Mouse (Mus musculus) heart, embryonic 11.5 days (tissue): ENCODE measurements around the gene A730009L09Rik. TPM values are rescaled to one million over a fixed set of nuclear protein-coding genes. Genes with fewer than 3 reads are reported as not detected.

Source experiments
- ATAC-seq: fragments of 200-750 bp; cut with Nextera tagmentation; replicated peaks from 2 replicates; pipeline ENCODE4 v1.8.0; 2017; ENCODE audit warnings: moderate library complexity; ENCODE audit not compliant: insufficient number of reproducible peaks, low FRiP score, low TSS enrichment
- H3K27ac ChIP-seq: fragments of 300-500 bp; sonication (generic); 2 replicates; pipeline ENCODE4 v1.5.1; 2014; ENCODE audit warnings: mild to moderate bottlenecking, low read depth, low read length
- H3K27me3 ChIP-seq: fragments of 300-500 bp; sonication (generic); 2 replicates; pipeline ENCODE4 v1.6.1; 2014; ENCODE audit warnings: mild to moderate bottlenecking, low read length, mixed read lengths; ENCODE audit not compliant: control insufficient read depth, insufficient read depth
- H3K36me3 ChIP-seq: fragments of 300-500 bp; sonication (generic); 2 replicates; pipeline ENCODE4 v1.6.1; 2014; ENCODE audit warnings: mild to moderate bottlenecking, low read length, moderate library complexity, mixed read lengths; ENCODE audit not compliant: control insufficient read depth, insufficient read depth
- H3K4me1 ChIP-seq: fragments of 300-500 bp; sonication (generic); 2 replicates; pipeline ENCODE4 v1.6.1; 2014; ENCODE audit warnings: low read length; ENCODE audit not compliant: control insufficient read depth, insufficient read depth
- H3K4me2 ChIP-seq: fragments of 300-500 bp; sonication (generic); 2 replicates; pipeline ENCODE4 v1.6.1; 2014; ENCODE audit warnings: mild to moderate bottlenecking, moderate library complexity
- H3K4me3 ChIP-seq: fragments of 300-500 bp; sonication (generic); 2 replicates; pipeline ENCODE4 v1.5.1; 2014; ENCODE audit warnings: low read depth, low read length
- H3K9ac ChIP-seq: fragments of 300-500 bp; sonication (generic); 2 replicates; pipeline ENCODE4 v1.6.1; 2014; ENCODE audit warnings: mild to moderate bottlenecking, low read depth, low read length, moderate library complexity
- H3K9me3 ChIP-seq: fragments of 300-500 bp; sonication (generic); replicated peaks from 2 replicates; pipeline ENCODE4 v1.6.1; 2016; ENCODE audit warnings: low read length; ENCODE audit not compliant: control insufficient read depth
- WGBS: fragments of 180-500 bp; shearing (Covaris S2); extraction: QIAGEN DNeasy Blood & Tissue Kit; methylation state at CpG from one replicate; pipeline ENCODE4 v1.1.7; 2014; ENCODE audit not compliant: insufficient replicate concordance; 5-methylcytosine and 5-hydroxymethylcytosine counted together
- polyA plus RNA-seq: library from polyadenylated mRNA; unstranded; fragments of >200 nt; fragmentation: Nextera tagmentation; extraction: Ambion mirVana; gene quantifications from 2 replicates; pipeline ENCODE4 v1.2.1, GENCODE M21; 2014

Gene A730009L09Rik
- polyA plus RNA-seq, 1 experiment from 2014 or later: not detected

GRCm38 (mm10) chr16:84549122-84549521, 34.2 kb downstream of the A730009L09Rik start:
- Histone ChIP-seq H3K9me3 (no peaks in the 10 kb centered on the region), H3K27me3 (no peaks in the 10 kb centered on the region), H3K9ac (no peak overlapping the region), H3K27ac (no peak overlapping the region), H3K4me1 (no peaks in the 10 kb centered on the region), H3K4me2 (no peak overlapping the region), H3K36me3 (no peaks in the 10 kb centered on the region), H3K4me3 (no peak overlapping the region)
- no peak for ATAC-seq
- 52% methylated on average over 9 of the region's 9 CpGs for WGBS

- H3K27ac ChIP-seq: no peak overlapping the region
- no peak overlapping the region for H3K9ac ChIP-seq
- H3K4me2 ChIP-seq: no peak overlapping the region
- no peak overlapping the region for H3K4me3 ChIP-seq
- 72% methylated on average over 5 of the region's 5 CpGs for WGBS
- no peaks in the 10 kb centered on the region for H3K36me3 ChIP-seq
- H3K27me3 ChIP-seq: no peaks in the 10 kb centered on the region
- H3K4me1 ChIP-seq: no peaks in the 10 kb centered on the region
- no peaks in the 10 kb centered on the region for H3K9me3 ChIP-seq
- ATAC-seq: no peak
Measured at GRCm38 (mm10) chr16:84550445-84550844, 35.5 kb downstream of the A730009L09Rik start.

GRCm38 (mm10) chr16:84553981-84554380, 39.1 kb downstream of the A730009L09Rik start:
- H3K36me3 ChIP-seq: no peaks in the 10 kb centered on the region
- H3K4me3 ChIP-seq: no peak overlapping the region
- no peaks in the 10 kb centered on the region for H3K27me3 ChIP-seq
- H3K9me3 ChIP-seq: no peaks in the 10 kb centered on the region; the same call in 1 of the 2 replicates
- H3K9ac ChIP-seq: no peak overlapping the region
- H3K4me2 ChIP-seq: peak overlapping the region; percentile 50; the same call in 1 of the 2 replicates
- 65% methylated on average over 13 of the region's 13 CpGs for whole genome bisulfite sequencing
- no peak for ATAC-seq
- no peaks in the 10 kb centered on the region for H3K4me1 ChIP-seq
- no peak overlapping the region for H3K27ac ChIP-seq

GRCm38 (mm10) chr16:84558113-84558917, 43.4 kb downstream of the A730009L09Rik start:
- no peak for ATAC-seq
- no peak overlapping the region for H3K4me3 ChIP-seq
- no peak overlapping the region for H3K27ac ChIP-seq
- peak overlapping the region; percentile 37 for H3K4me2 ChIP-seq
- no peaks in the 10 kb centered on the region for H3K27me3 ChIP-seq
- no peaks in the 10 kb centered on the region for H3K36me3 ChIP-seq
- H3K4me1 ChIP-seq: no peaks in the 10 kb centered on the region
- no peaks in the 10 kb centered on the region; the same call in 1 of the 2 replicates for H3K9me3 ChIP-seq
- WGBS: 47% methylated on average over 20 of the region's 20 CpGs
- H3K9ac ChIP-seq: no peak overlapping the region

GRCm38 (mm10) chr16:84559569-84560278, 44.8 kb downstream of the A730009L09Rik start:
- Histone ChIP-seq H3K9ac (no peak overlapping the region), H3K4me2 (no peak overlapping the region; the same call in 1 of the 2 replicates), H3K9me3 (no peaks in the 10 kb centered on the region; the same call in 1 of the 2 replicates), H3K27me3 (no peaks in the 10 kb centered on the region), H3K36me3 (no peaks in the 10 kb centered on the region), H3K4me3 (no peak overlapping the region), H3K27ac (no peak overlapping the region), H3K4me1 (no peaks in the 10 kb centered on the region)
- no peak for ATAC-seq
- 25% methylated on average over 9 of the region's 9 CpGs for WGBS

GRCm38 (mm10) chr16:84560279-84560602, 45.3 kb downstream of the A730009L09Rik start:
- Histone ChIP-seq H3K36me3 (no peaks in the 10 kb centered on the region), H3K4me2 (no peak overlapping the region), H3K4me1 (no peaks in the 10 kb centered on the region), H3K27ac (no peak overlapping the region), H3K4me3 (no peak overlapping the region), H3K27me3 (no peaks in the 10 kb centered on the region), H3K9ac (no peak overlapping the region), H3K9me3 (no peaks in the 10 kb centered on the region; the same call in 1 of the 2 replicates)
- 58% methylated on average over 7 of the region's 7 CpGs for WGBS
- ATAC-seq: no peak

Other genes with a start within 250 kb of the A730009L09Rik start
- gene Mrpl39, start 220.6 kb downstream of the A730009L09Rik start, polyA plus RNA-seq: 51.4 and 53.0 TPM in 2 replicates